Mouse (Mus musculus) stomach, postnatal 0 days (tissue): ENCODE data around the gene Gtpbp3.
A peak's percentile ranks its signal among the peaks of the same experiment; 100 is the strongest.

ENCODE experiments used
- CTCF ChIP-seq: IDR thresholded peaks from 2 replicates; pipeline ENCODE4 v1.5.1; 2016; ENCODE audit warnings: antibody characterized with exemption, low read depth, mild to moderate bottlenecking, moderate library complexity
- EP300 ChIP-seq: optimal IDR thresholded peaks from 2 replicates; pipeline ENCODE3; 2016; ENCODE audit warnings: antibody characterized with exemption

- TF ChIP-seq CTCF (peak; percentile 39), EP300 (no peak)
These were observed 49.3 kb downstream of the Gtpbp3 start, which contains the start of gene Bst2 for GRCm38 (mm10) chr8:71537028-71537867.
